Mouse (Mus musculus) thymus, adult 18-20 months (tissue): Measurements from ENCODE around the gene Gba2.
A peak's percentile ranks its signal among the peaks of the same experiment; 100 is the strongest.
"Not testable (repeated sequence)": the region's sequence is repeated elsewhere in the genome, so short reads cannot be mapped to it uniquely, and the experiment has no call there.

Experiments
- DNase-seq, 2 experiments: peaks; one replicate each; pipeline ENCODE4 v3.0.0; 2022; ENCODE audit warnings: mixed read lengths in 2 of 2

Gba2 gene

DNA sequence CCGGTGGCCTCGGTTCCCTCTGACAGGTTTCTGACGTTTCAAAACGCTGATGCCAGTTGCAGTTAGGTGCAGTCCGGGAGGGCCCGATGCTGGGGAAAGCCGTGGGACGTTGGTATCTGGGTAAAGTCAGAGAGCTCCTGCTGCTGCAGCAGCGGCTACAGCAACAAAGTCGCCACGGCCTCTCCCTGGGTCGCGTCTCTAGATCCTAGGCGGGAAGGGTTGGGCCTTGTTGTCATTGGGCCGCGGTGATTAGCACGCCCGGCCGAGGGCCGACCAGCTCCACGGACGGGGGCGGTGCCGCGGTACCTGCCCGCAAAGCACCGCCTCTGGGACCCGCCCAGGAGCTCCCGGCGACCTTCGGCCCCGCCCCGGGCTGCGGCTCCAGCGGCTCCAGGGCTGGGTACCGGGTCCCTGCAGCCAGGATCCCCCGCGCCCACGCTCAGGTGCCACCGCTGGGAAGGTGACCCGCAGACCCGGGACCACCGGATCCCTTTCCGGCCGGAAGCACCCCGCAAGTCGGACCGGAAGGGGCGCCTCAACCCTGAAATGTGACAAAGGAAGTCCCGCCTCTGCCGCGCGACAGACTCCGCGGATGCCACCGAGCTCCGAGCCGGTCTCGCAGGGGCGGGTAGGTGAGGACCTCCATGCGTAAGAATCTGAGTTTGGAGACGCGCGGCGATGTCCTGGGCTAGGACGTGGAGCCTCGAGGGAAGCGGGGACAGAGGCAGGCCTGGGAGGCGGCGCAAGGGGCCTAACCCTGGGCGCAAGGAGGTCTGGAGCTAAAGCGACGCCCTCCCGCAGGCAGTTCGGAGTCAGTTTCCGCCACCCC is at the start of gene Gba2, which contains the start of gene Rgp1:
Gba2 (minus strand) TSS at position 498 of the 829 bp plus-strand sequence.
Rgp1 (plus strand) TSS at position 340 of the 829 bp plus-strand sequence.
- DNase-seq = peak; percentile 77 to 81

DNA sequence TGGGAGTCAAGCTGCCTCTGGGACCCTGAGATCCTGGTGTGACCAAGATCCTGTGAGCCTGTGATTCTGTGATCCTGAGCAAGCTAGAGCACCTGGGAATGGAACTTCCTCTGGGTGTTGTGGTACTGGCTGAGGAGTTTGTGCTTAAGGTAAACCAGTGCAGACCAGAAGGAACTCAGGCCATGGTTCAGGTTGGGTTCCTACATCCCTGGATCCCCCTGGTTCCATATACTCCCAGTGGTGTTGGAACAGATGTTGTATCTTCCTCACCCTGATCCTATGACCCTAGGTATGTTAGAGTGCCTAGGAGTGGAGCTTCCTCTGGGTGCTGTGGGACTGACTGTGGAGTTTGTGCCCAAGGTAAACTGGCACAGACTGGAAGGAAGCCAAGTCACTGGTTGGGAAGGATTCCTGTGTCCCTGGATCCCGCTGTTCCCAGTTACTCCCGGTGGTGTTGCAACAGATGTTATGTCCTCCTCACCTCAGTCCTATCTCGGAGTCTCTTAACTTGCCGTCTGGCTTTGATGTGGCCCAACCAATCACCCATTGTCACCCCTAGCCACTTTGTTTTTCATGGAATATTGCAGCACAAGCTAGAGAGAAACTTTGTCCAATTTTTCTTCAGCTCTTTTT is 41.6 kb upstream of the Gba2 start:
- no peak for DNase-seq

DNA sequence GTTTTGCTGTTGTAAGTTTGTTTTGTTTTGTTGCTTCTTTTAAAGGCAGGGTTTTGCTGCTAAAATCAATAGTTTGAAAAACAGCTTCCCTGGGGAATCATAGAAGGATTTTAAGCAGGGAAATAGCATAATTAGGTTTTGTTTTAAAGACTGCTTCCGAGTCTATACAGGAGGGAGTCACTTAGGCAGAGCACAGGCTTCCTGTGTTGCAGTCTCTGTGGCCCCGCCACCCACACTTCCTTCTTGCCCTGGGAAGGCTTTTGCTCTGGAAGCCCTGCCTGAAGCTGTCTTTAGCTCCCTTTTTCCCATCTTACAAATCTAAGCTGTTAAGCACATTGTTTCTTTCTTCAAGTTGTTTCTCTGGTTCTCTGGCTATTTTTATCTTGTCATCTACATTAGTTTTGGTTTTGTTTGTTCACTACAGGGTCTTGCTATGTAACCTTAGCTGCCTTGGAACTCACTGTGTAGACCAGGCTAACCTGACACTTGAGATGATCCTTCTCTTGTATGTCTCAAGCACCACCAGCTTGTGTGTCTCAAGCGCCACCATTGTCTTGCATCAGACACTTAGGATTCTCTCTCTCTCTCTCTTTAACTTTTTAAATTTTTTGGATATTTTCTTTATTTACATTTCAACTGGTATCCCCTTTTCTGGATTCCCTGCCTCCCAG is 34.5 kb upstream of the Gba2 start:
- no peak for DNase-seq

DNA sequence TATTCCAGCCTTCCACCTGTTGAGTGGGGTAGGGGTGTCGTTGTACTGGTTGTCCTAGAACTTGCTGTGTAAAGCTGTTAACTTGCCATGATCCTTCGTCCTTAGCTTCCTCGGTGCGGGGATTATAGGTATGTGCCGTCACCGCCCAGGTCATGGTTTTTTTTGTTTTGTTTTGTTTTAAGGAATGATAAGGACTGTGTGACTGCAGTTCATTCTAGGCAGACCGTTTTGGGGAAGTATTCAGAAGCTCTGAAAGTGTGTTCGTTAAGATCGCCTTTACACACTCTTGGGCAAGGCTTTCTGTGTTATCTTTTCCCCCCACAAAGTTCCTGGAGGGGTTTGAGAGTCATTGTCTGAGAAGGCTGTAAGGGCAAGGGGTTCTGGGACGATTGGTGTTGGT is 33.9 kb upstream of the Gba2 start:
- DNase-seq = no peak

DNA sequence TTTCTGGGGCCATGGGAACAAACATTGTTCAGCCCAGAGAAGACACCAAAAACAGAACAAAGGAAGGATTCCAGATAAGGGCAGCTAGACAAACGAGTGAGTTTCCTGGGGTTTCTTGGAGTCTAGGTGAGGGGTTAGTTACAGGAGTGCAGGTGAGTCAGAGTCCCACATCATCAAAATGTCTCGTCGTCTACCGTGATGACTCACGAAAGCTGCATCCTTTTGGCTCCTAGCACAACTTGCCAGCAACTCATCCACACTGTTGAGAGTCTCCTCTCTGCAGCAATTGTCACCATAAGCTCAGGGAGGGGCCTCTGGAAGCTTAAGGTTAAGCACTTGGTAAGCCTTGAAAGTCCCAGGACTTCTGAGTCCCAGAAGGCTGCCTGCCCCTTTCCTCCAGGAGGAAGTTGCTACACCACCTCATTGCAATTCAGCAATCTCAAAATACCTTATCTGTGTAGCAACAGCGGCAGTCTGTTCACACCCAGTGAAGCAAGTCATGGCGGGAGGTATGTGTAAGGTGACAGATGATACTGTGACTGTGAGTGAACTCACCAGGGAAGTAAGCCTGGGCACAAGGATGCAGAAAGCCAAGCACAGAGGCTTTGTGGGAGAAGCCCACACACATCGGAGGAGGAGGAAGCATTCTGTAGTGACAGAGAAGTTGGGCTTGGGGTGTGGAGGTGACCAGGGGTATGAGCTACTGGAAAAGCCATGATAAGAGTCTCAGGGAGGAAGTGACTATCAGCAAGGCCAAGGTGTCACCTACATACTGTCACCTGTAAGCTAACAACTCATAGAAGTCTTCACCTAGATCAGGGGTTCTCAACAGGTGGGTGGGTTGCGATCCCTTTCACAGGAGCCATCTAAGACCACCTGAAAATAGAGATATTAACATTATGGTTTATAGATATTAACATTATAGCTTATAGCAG is 26.3 kb upstream of the Gba2 start:
- no peak for DNase-seq

DNA sequence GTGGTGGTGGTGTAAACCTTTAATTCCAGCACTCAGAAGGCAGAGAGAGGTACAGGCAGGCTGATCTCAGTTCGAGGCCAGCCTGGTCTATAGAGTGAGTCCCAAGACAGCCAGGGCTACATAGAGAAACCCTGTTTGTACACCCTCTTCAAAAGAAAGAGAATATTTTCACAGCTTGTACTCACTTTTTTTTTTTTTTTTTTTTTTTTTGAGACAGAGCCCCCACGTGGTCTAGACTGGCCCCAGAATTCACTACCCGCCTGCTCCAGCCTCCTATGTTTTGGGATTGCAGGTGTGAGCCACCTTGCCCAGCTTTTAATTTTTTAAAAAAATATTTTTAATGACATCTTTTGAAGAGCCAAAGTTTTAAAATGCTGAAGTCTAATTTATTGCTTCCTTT is 25.4 kb upstream of the Gba2 start:
- DNase-seq = no peak

DNA sequence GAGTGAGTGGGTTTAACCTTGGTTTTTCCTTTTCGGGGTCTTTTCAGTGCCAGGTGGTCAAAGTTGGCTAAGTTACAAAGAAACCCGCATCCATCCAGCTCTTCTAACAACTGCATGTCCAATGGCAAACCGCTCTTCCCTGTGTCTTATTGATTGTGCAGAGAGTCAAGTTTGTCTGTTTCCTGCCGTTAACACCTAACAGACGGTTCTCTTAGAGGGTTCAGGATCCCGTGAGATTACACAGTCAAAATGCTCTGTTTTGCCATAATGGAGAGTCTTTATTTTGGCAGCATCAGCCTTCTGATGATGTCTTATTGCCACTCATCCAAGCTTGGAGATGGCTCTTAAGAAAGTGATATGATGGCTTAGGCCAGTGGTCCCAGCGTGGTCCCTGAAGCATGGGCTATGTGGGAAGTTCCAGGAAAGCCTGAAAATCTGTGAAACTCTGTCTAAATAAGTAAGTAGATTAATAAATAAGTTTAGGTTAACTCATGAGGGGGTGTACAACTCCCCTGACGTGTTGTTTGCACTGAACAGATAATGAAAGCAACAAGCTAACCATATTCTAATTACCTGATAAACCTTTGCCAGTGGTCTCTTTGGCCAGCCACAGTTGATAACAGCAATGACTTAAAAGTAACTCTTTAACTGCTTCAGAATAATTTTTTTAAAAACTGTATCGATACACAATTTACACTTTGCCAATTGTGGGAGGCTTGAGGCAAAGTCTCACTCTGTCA is 21.7 kb upstream of the Gba2 start:
- no peak for DNase-seq

DNA sequence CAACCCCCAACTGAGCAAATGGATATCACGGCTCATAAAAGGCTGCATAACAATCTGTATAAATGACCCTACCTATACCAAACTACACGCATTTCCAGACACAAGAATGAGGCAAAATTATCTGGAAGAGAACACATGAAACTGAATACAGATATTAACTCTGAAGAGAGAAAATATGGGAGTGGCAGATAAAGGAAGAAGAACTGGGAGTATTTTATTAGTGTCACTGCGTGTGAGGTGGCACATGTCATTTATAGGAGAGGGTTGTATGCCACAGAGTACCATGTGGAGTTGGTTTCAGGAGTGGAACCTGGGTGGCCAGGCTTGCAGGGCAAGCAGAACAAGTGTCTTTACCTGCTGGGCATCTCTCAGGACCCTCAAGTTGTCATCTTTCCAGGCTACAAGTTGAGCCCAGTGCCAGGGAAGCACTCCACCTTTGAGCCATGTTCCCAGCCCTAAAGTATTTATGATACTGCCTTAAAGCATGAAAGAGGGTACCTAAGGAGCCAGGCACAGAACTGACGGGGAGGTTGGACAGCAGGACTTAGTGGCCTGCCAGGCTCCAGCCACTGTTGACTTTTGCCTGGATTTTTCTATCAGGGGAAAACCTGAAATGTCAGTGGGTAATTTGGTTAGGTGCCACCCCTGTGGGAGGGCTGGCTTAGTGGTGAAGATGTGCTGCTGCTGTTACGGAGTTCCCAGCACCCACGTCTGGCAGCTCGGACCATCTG is 20.1 kb upstream of the Gba2 start:
- DNase-seq = no peak

DNA sequence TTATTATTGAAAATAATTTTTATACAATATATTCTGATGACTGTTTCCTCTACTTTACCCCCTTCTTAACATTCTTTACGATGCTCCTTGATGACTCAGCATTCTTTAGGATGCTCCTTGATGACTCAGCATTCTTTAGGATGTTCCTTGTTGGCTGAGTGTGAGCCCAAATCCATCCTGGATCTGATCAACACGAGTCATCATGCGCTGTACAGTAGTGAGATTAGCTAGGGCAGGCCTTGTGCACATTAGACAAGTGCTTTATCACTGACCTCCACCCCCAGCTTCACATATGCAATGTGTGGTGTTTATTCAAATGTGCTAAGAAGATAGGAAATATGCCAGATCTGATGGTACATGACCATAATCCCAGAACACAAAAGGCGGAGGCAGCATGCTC is 19.5 kb upstream of the Gba2 start:
- DNase-seq = no peak

DNA sequence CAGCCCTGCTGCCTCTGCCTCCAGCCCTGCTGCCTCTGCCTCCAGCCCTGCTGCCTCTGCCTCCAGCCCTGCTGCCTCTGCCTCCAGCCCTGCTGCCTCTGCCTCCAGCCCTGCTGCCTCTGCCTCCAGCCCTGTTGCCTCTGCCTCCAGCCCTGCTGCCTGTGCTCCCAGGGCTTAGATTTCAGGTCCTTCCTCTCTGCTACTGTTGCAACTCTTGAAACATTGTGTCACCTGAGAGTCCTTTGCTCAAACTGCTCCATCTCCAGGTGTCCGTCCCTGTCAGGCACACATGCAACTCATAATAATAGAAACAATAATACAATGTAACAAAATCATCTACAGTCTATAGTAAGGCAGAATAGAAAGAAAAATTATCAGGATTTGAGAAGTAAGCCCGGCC is 17.9 kb upstream of the Gba2 start:
- DNase-seq = not testable (repeated sequence)

DNA sequence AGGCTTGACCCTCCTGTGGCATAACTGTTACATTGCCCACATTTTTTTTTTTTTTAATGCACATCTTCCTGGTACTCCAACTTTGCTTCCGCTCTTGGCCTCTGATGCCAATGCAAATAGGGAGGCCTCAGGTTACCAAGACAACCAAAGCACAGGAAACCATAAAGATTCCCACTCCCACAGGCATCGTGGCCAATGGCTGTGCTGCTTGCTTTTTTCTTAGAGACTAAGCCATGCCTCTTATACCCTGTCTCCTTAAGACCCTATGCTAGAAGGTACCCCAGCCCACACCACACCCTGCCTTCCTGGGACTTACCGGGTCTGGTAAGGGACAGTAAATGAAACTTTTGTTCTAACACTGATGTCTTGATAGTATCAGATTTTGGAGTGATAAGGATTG is 14.8 kb upstream of the Gba2 start:
- no peak for DNase-seq

DNA sequence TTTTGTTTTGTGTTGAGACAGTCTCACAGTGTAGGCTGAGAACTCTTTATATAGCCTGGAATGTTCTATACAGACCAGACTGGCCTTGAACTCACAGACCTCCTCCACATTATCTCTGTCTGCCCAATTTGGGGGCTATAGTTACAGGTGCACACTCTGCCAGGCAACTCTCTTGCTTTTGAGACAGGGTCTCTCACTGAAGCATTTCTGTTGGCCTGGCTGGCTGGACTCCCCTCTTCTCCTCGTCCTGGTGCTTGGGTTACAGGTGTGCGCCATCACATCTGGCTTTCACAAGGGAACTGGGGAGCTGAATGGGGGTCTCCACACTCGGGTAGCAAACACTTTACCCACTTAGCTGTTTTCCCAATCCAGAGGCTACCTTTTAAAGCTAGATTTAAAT is 13.3 kb upstream of the Gba2 start:
- DNase-seq = no peak

DNA sequence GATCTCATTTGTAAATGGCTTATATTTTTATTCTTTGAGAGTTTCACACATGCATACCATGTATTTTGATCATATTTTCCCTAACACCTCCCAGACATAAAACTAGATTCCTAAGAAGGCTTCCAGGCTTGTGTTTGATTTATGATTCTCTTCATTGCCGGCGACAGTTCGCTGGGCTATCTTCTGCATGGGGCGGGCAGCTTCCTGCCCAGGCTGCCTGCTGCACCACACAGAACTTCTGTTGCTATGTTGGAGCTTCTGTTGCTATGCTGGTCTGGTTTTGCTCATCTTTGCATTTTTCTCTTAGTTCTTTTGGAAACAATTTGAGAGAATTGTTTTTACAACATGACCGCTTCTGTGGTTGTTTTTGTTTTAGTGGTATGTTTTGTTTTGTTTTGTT is 12.9 kb upstream of the Gba2 start:
- DNase-seq = no peak

DNA sequence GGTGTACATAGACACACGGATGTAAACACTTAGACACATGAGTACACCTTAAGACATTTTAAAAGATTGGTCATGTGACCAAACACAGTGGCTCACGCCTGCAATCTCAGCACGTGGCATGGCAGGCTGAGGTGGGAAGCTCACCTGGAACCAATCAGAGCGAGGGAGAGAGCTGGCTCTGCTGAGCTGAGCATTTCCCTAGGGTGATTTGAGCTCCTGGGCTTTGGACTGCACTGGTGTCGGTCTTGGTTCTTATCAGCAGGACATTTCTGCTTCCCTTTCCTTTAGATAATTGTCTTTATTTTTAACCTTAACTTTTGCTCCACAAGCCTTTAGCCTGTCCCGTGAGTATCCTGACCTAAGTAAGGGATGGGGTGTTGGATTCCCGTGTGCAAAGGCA is 9.0 kb upstream of the Gba2 start:
- DNase-seq = no peak

DNA sequence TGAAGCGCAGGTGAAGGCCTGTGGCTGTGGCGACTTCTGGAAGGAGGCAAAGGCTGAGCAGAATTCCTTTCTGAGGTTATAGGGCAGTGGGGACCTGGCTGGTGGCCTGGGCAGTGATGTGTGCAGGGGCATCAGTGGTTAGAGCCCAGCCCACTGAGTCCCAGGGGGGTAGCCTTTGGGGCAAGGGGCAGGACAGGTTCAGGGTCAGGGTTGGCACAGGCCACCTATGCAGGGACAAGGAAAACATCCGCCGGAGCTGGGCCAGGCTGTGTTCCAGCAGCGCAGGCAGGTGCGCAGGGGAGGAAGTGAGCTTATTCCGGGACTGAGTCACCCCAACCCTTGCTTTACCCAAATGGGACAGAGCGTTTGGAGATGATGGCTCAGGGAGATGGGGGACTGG is 7.7 kb upstream of the Gba2 start:
- no peak for DNase-seq

DNA sequence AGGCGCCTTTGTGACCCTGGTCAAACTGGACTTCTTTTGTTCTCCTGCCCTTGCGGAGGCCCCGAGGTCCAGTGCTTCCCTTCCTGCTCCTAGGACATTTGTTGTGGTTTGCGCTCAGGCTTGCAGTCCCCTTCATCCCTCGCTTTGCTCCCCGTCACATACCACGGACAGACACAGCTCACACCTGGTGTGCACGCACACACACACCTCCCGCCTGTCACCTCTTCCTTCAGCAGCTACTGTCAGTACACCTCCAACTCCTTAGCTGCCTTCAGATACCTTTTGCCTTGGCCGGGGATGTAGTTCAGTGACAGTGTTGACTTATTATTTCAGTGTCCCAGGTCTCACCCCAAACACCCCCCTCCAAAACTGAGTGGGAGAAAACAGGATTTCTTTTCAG is 7.0 kb upstream of the Gba2 start:
- DNase-seq = no peak

DNA sequence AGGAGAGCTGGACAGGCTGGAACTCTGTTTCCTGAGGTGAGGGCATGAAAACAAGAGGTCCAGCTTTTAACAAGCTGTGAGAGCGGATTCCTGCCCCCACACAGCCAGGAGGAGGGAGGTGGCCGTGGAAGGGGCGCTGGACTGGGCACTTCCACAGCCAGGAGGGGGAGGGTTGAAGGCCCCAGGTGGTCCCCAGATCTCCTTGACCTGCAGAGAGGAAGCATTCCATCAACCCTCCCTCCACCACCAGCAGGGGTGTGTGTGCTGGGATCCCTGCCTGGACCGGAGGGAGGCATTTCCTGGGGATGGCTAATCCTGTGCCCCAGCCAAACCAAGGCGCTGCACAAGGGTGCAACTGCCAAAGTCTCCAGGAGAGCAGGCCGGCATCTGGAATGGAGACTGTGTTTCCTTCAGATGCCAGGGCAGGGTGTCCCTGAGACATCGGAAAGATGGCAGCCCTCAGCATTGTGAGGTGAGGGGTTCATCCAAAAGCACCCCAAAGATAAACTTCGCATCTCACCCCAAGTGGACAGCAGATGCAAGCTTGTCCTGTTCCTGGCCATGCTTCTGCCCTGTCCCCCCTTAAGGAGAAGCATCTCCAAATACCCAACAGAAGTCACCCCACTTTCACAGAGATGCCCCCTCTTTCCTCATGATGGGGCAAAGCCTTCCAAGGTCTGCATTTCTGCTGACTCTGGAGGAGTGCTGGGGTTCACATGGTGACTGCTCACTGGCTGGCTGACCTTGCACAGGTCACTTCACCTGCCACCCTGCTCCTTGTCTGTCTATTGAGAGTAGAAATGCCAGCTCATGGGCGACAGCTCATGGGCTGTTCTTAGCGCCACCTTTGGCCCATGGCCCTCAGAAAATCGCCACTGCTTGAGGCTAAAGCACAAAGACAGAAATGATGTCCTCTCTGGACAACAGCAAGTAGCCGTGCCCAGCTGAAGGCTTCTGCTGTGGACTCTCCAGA is 6.1 kb upstream of the Gba2 start, which contains the start of gene Msmp:
Msmp (minus strand) TSS at position 51 of the 973 bp plus-strand sequence.
- DNase-seq = no peak

DNA sequence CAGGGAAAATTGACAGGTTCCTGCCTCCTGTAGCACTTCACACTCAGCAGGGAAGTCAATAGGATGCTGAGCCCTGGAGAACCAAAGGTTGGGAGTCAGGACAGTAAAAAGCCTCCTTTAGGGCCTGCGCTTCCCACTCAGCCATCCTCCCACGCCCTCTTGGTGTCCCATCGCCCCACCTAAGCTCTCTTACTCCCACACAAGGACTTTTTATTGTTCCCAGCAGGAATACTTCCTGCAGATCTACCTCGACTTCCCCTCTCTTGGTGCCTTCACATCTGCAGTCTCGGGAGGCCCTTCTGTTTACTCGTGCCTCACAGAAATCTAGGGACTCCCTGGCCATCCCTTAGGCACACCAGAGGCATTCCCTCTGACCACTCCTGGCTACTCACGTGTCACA is 4.7 kb upstream of the Gba2 start:
- no peak for DNase-seq

DNA sequence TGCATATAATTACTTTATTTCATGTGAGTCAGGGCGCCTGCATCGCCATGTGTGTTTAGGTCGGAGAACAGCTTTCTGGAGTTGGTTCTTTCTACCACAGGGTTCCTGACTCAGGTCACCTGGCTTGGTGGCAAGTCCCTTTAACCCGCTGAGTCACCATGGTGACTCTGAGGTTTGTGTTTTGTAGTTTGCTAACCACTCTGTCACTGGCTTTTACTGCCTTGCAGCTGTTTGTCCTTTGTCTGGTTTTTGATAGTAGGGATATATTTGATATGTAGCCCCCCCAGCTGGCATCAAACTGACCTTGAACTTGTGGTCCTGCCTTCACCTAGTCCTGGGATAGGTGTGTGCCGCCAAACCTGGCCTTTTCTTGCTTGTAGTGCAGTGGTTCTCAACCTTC is 3.6 kb upstream of the Gba2 start:
- DNase-seq = no peak

DNA sequence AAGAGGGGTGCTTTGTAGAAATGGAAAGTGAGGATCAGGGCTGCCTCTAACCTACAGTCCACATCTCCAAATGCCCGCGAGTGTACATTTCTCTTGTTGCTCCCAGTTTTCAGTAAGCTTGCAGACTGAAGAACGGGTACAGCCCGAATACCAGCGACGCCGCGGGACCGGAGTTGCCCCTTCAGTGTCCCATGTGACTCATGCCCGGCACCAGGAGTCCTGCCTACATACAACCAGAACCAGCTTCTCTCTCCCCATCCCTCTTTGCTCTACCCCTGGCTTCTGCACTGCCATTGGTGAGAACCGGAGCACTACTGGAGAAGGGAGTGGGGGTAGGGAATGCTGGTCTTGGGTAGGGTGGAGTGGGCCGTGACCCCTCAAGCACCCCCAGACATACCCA is 2.7 kb upstream of the Gba2 start:
- no peak for DNase-seq
